Mouse (Mus musculus): ENCODE data around the gene L3mbtl3. TPM values are rescaled to one million over a fixed set of nuclear protein-coding genes. Genes with fewer than 3 reads are reported as not detected.

L3mbtl3 gene
- polyA plus RNA-seq, 2 experiments, result 0.94 to 2.3 TPM

GRCm38 (mm10) chr10:26287136-26287535 is 88.6 kb downstream of the L3mbtl3 start:
- Histone ChIP-seq H3K27ac (no peak overlapping the region), H3K27me3 (ENCODE audit: control insufficient read depth, insufficient read depth, low read length) (no peaks in the 10 kb centered on the region), H3K4me3 (ENCODE audit: insufficient read depth in 1 of 2, low read depth in 2 of 2, low read length in 2 of 2) (no peak overlapping the region), H3K9ac (replicated peaks) (no peak overlapping the region), H3K36me3 (replicated peaks; ENCODE audit: control insufficient read depth, insufficient read depth, low read depth) (no peaks in the 10 kb centered on the region), H3K4me1 (replicated peaks; ENCODE audit: control insufficient read depth in 2 of 2, insufficient read depth in 2 of 2, low read length in 1 of 2) (no peaks in the 10 kb centered on the region), H3K4me2 (ENCODE audit: low read depth) (no peak overlapping the region), H3K9me3 (ENCODE audit: control insufficient read depth, low read length) (no peaks in the 10 kb centered on the region)
- TF ChIP-seq EP300 (IDR thresholded peaks at IDR 0.05; ENCODE audit: low read depth) (no peak), CTCF (IDR thresholded peaks at IDR 0.05; ENCODE audit: low read depth) (no peak)
- WGBS (ENCODE audit: insufficient replicate concordance), result 70% methylated on average over 7 of the region's 7 CpGs
- DNase-seq (ENCODE audit: low read depth in 3 of 3, low spot score in 3 of 3) (no peak), ATAC-seq (ENCODE audit: insufficient read depth) (no peak)

- Histone ChIP-seq H3K9ac (replicated peaks) (no peak overlapping the region), H3K4me3 (ENCODE audit: insufficient read depth in 1 of 2, low read depth in 2 of 2, low read length in 2 of 2) (no peak overlapping the region), H3K27ac (no peak overlapping the region), H3K36me3 (replicated peaks; ENCODE audit: control insufficient read depth, insufficient read depth, low read depth) (no peaks in the 10 kb centered on the region), H3K9me3 (ENCODE audit: control insufficient read depth, low read length) (no peaks in the 10 kb centered on the region), H3K4me1 (replicated peaks; ENCODE audit: control insufficient read depth in 2 of 2, insufficient read depth in 2 of 2, low read length in 1 of 2) (no peaks in the 10 kb centered on the region), H3K4me2 (ENCODE audit: low read depth) (no peak overlapping the region), H3K27me3 (ENCODE audit: control insufficient read depth, insufficient read depth, low read length) (no peaks in the 10 kb centered on the region)
- no peak for ATAC-seq (ENCODE audit: insufficient read depth)
- no peak for TF ChIP-seq EP300 (IDR thresholded peaks at IDR 0.05; ENCODE audit: low read depth)
- no peak for TF ChIP-seq CTCF (IDR thresholded peaks at IDR 0.05; ENCODE audit: low read depth)
- WGBS (ENCODE audit: insufficient replicate concordance), result 68% methylated on average over 8 of the region's 8 CpGs
- no peak for DNase-seq (ENCODE audit: low read depth in 3 of 3, low spot score in 3 of 3)
Observed at GRCm38 (mm10) chr10:26280009-26280408, 95.8 kb downstream of the L3mbtl3 start.

DNA sequence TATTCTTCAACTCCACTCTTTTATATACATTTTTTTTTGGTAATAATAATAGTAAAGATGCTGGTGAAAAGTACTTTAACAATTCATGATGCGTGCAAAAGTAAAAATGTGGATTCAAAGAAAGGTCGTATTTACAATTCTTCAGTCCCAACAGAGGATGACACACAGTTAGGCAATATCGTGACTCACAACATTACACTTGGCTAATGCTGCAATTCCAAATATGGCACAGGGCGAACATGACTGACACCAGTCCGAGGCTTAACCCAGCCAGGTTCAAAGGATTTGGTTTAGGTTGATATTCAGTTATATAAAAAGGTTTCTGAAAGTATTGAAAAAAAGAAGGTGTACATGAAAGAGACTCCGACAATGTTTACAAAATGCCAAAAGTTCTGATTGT is 100.4 kb downstream of the L3mbtl3 start:
- Histone ChIP-seq H3K27ac (no peak overlapping the region), H3K4me3 (ENCODE audit: insufficient read depth in 1 of 2, low read depth in 2 of 2, low read length in 2 of 2) (no peak overlapping the region), H3K9ac (replicated peaks) (no peak overlapping the region), H3K4me2 (ENCODE audit: low read depth) (no peak overlapping the region), H3K27me3 (ENCODE audit: control insufficient read depth, insufficient read depth, low read length) (no peaks in the 10 kb centered on the region), H3K36me3 (replicated peaks; ENCODE audit: control insufficient read depth, insufficient read depth, low read depth) (no peaks in the 10 kb centered on the region), H3K9me3 (ENCODE audit: control insufficient read depth, low read length) (no peaks in the 10 kb centered on the region), H3K4me1 (replicated peaks; ENCODE audit: control insufficient read depth in 2 of 2, insufficient read depth in 2 of 2, low read length in 1 of 2) (no peaks in the 10 kb centered on the region)
- ATAC-seq (ENCODE audit: insufficient read depth), result no peak
- TF ChIP-seq CTCF (IDR thresholded peaks at IDR 0.05; ENCODE audit: low read depth), result no peak
- no peak for TF ChIP-seq EP300 (IDR thresholded peaks at IDR 0.05; ENCODE audit: low read depth)
- no peak for DNase-seq (ENCODE audit: low read depth in 3 of 3, low spot score in 3 of 3)
- WGBS (ENCODE audit: insufficient replicate concordance), result 72% methylated on average over 6 of the region's 6 CpGs

GRCm38 (mm10) chr10:26263744-26264459 is 111.9 kb downstream of the L3mbtl3 start:
- no peak overlapping the region for H3K9ac ChIP-seq (replicated peaks)
- no peak overlapping the region for H3K4me3 ChIP-seq (ENCODE audit: insufficient read depth in 1 of 2, low read depth in 2 of 2, low read length in 2 of 2)
- no peak overlapping the region for H3K4me2 ChIP-seq (ENCODE audit: low read depth)
- 35% methylated on average over 3 of the region's 3 CpGs for WGBS (ENCODE audit: insufficient replicate concordance)
- H3K9me3 ChIP-seq (ENCODE audit: control insufficient read depth, low read length), result no peaks in the 10 kb centered on the region
- ATAC-seq (ENCODE audit: insufficient read depth), result no peak
- no peaks in the 10 kb centered on the region for H3K36me3 ChIP-seq (replicated peaks; ENCODE audit: control insufficient read depth, insufficient read depth, low read depth)
- no peaks in the 10 kb centered on the region for H3K4me1 ChIP-seq (replicated peaks; ENCODE audit: control insufficient read depth in 2 of 2, insufficient read depth in 2 of 2, low read length in 1 of 2)
- no peaks in the 10 kb centered on the region for H3K27me3 ChIP-seq (ENCODE audit: control insufficient read depth, insufficient read depth, low read length)
- TF ChIP-seq EP300 (IDR thresholded peaks at IDR 0.05; ENCODE audit: low read depth) (no peak), CTCF (IDR thresholded peaks at IDR 0.05; ENCODE audit: low read depth) (no peak)
- DNase-seq (ENCODE audit: low read depth in 3 of 3, low spot score in 3 of 3), result no peak
- H3K27ac ChIP-seq, result no peak overlapping the region

DNA sequence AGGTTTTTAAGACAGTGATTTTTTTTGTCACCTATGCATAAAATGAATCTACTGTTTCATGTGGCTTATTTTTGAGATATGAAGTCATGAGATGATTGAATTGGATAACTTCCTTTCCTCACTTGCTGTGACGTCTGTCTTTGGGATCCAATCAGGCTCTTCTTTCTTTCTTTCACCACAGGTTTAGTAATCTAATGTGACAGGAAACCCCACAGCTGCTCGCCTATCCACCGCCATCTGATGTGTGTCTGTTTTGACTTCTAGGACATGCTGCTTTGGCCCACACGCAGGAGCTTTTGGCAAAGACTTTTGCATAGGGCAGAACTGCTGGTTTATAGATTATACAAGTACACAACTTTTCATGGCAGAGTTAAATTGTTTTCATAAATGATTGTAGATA is 115.9 kb downstream of the L3mbtl3 start:
- no peak overlapping the region for H3K4me3 ChIP-seq (ENCODE audit: insufficient read depth in 1 of 2, low read depth in 2 of 2, low read length in 2 of 2)
- no peak for ATAC-seq (ENCODE audit: insufficient read depth)
- no peaks in the 10 kb centered on the region for H3K27me3 ChIP-seq (ENCODE audit: control insufficient read depth, insufficient read depth, low read length)
- no peak overlapping the region for H3K4me2 ChIP-seq (ENCODE audit: low read depth)
- H3K9me3 ChIP-seq (ENCODE audit: control insufficient read depth, low read length), result no peaks in the 10 kb centered on the region
- TF ChIP-seq EP300 (IDR thresholded peaks at IDR 0.05; ENCODE audit: low read depth), result no peak
- TF ChIP-seq CTCF (IDR thresholded peaks at IDR 0.05; ENCODE audit: low read depth), result no peak
- H3K36me3 ChIP-seq (replicated peaks; ENCODE audit: control insufficient read depth, insufficient read depth, low read depth), result no peaks in the 10 kb centered on the region
- DNase-seq (ENCODE audit: low read depth in 3 of 3, low spot score in 3 of 3), result no peak
- no peak overlapping the region for H3K9ac ChIP-seq (replicated peaks)
- WGBS (ENCODE audit: insufficient replicate concordance), result 52% methylated on average over 4 of the region's 4 CpGs
- H3K4me1 ChIP-seq (replicated peaks; ENCODE audit: control insufficient read depth in 2 of 2, insufficient read depth in 2 of 2, low read length in 1 of 2), result no peaks in the 10 kb centered on the region
- no peak overlapping the region for H3K27ac ChIP-seq
